Mouse (Mus musculus) lung, postnatal 25 days (tissue): ENCODE data around the gene Dnase2b.
A peak's percentile ranks its signal among the peaks of the same experiment; 100 is the strongest.

Source experiments
- DNase-seq: peaks from one replicate; pipeline ENCODE4 v3.0.0; 2022; ENCODE audit warnings: low spot score

Gene Dnase2b

GRCm38 (mm10) chr3:146616533-146617283 lies 1.3 kb upstream of the Dnase2b start:
- no peak for DNase-seq

GRCm38 (mm10) chr3:146611821-146612220 lies 3.6 kb downstream of the Dnase2b start:
- DNase-seq: no peak

GRCm38 (mm10) chr3:146611261-146611660 lies 4.1 kb downstream of the Dnase2b start:
- no peak for DNase-seq

- DNase-seq: no peak
Measured at GRCm38 (mm10) chr3:146610322-146610721, 5.1 kb downstream of the Dnase2b start.

GRCm38 (mm10) chr3:146607368-146607767 lies 8.0 kb downstream of the Dnase2b start:
- DNase-seq: no peak

- DNase-seq: no peak
Measured at GRCm38 (mm10) chr3:146604647-146605046, 10.7 kb downstream of the Dnase2b start.

- no peak for DNase-seq
Measured at GRCm38 (mm10) chr3:146602531-146602930, 12.9 kb downstream of the Dnase2b start.

- no peak for DNase-seq
Measured at GRCm38 (mm10) chr3:146601205-146601604, 14.2 kb downstream of the Dnase2b start.

- DNase-seq: no peak
Measured at GRCm38 (mm10) chr3:146599198-146599900, 16.0 kb downstream of the Dnase2b start.

GRCm38 (mm10) chr3:146598411-146598810 lies 17.0 kb downstream of the Dnase2b start:
- DNase-seq: peak; percentile 12

- no peak for DNase-seq
Measured at GRCm38 (mm10) chr3:146596864-146597263, 18.5 kb downstream of the Dnase2b start.

- DNase-seq: no peak
Measured at GRCm38 (mm10) chr3:146596387-146596786, 19.0 kb downstream of the Dnase2b start.

- DNase-seq: no peak
Measured at GRCm38 (mm10) chr3:146595440-146595839, 20.0 kb downstream of the Dnase2b start.

GRCm38 (mm10) chr3:146591601-146592000 lies 23.8 kb downstream of the Dnase2b start:
- no peak for DNase-seq

- no peak for DNase-seq
Measured at GRCm38 (mm10) chr3:146591159-146591558, 24.2 kb downstream of the Dnase2b start.

GRCm38 (mm10) chr3:146589523-146589922 lies 25.9 kb downstream of the Dnase2b start:
- no peak for DNase-seq

GRCm38 (mm10) chr3:146586616-146587015 lies 28.8 kb downstream of the Dnase2b start:
- no peak for DNase-seq

GRCm38 (mm10) chr3:146583908-146584307 lies 31.5 kb downstream of the Dnase2b start:
- DNase-seq: no peak

- DNase-seq: no peak
Measured at GRCm38 (mm10) chr3:146583478-146583877, 31.9 kb downstream of the Dnase2b start.

- no peak for DNase-seq
Measured at GRCm38 (mm10) chr3:146580039-146580729, 35.2 kb downstream of the Dnase2b start.

GRCm38 (mm10) chr3:146577591-146577990 lies 37.8 kb downstream of the Dnase2b start:
- DNase-seq: no peak

- no peak for DNase-seq
Measured at GRCm38 (mm10) chr3:146571341-146571740, 44.1 kb downstream of the Dnase2b start.

- no peak for DNase-seq
Measured at GRCm38 (mm10) chr3:146570939-146571338, 44.5 kb downstream of the Dnase2b start.
